Mouse (Mus musculus): Measurements from ENCODE around the gene Zfp622. TPM values are rescaled to one million over a fixed set of nuclear protein-coding genes. Genes with fewer than 3 reads are reported as not detected.

Gene Zfp622
- polyA plus RNA-seq, 1 experiment = 89.1 TPM

- H3K36me3 ChIP-seq (ENCODE audit: control insufficient read depth, insufficient read depth) = no peaks in the 10 kb centered on the region
- H3K79me3 ChIP-seq (ENCODE audit: low read depth) = no peaks in the 10 kb centered on the region
- TF ChIP-seq FOSL1 (IDR thresholded peaks at IDR 0.05; ENCODE audit: insufficient read depth, low read length, poor library complexity, severe bottlenecking) = no peak
- peak; percentile 93 for TF ChIP-seq MYOD1 (IDR thresholded peaks at IDR 0.05; ENCODE audit: control insufficient read depth, insufficient read length, low read depth)
- H3K4me3 ChIP-seq (ENCODE audit: insufficient read depth, poor library complexity, severe bottlenecking) = no peak overlapping the region
- no peak overlapping the region for H3ac ChIP-seq (ENCODE audit: control insufficient read depth, insufficient read length, low read depth)
- H3K27me3 ChIP-seq (ENCODE audit: control insufficient read depth, insufficient read depth, insufficient read length) = no peaks in the 10 kb centered on the region
- peaks cover 42% of the 10 kb centered on the region for H3K79me2 ChIP-seq (ENCODE audit: control insufficient read depth, insufficient read depth)
Measured at GRCm38 (mm10) chr15:25956422-25957117, 27.6 kb upstream of the Zfp622 start.

- no peak for TF ChIP-seq CEBPB (IDR thresholded peaks at IDR 0.05; ENCODE audit: low read depth)
- no peak for TF ChIP-seq CTCF (IDR thresholded peaks at IDR 0.05; ENCODE audit: control insufficient read depth, insufficient read depth, insufficient read length)
- no peak for TF ChIP-seq MYOD1 (IDR thresholded peaks at IDR 0.05; ENCODE audit: control insufficient read depth, insufficient read length, low read depth)
- TF ChIP-seq USF1 (IDR thresholded peaks at IDR 0.05; ENCODE audit: low read depth) = no peak
- no peak for TF ChIP-seq FOSL1 (IDR thresholded peaks at IDR 0.05; ENCODE audit: insufficient read depth, low read length, poor library complexity, severe bottlenecking)
- TF ChIP-seq MAX (IDR thresholded peaks at IDR 0.05) = no peak
- TF ChIP-seq MYOG (IDR thresholded peaks at IDR 0.05; ENCODE audit: control insufficient read depth, extremely low read depth, insufficient read length) = no peak
- Histone ChIP-seq H3K79me3 (ENCODE audit: low read depth) (no peaks in the 10 kb centered on the region), H3K27me3 (ENCODE audit: control insufficient read depth, insufficient read depth, insufficient read length) (no peaks in the 10 kb centered on the region), H3K36me3 (ENCODE audit: control insufficient read depth, insufficient read depth) (no peaks in the 10 kb centered on the region), H3K4me3 (ENCODE audit: insufficient read depth, poor library complexity, severe bottlenecking) (no peak overlapping the region), H3ac (ENCODE audit: control insufficient read depth, insufficient read length, low read depth) (no peak overlapping the region), H3K79me2 (ENCODE audit: control insufficient read depth, insufficient read depth) (peaks cover 41% of the 10 kb centered on the region)
Measured at GRCm38 (mm10) chr15:25957651-25958050, 26.5 kb upstream of the Zfp622 start.

GRCm38 (mm10) chr15:25959375-25959774 is 24.8 kb upstream of the Zfp622 start:
- H3K4me3 ChIP-seq (ENCODE audit: insufficient read depth, poor library complexity, severe bottlenecking) = no peak overlapping the region
- H3K36me3 ChIP-seq (ENCODE audit: control insufficient read depth, insufficient read depth) = no peaks in the 10 kb centered on the region
- H3K27me3 ChIP-seq (ENCODE audit: control insufficient read depth, insufficient read depth, insufficient read length) = no peaks in the 10 kb centered on the region
- no peak for TF ChIP-seq MYOD1 (IDR thresholded peaks at IDR 0.05; ENCODE audit: control insufficient read depth, insufficient read length, low read depth)
- no peak for TF ChIP-seq CTCF (IDR thresholded peaks at IDR 0.05; ENCODE audit: control insufficient read depth, insufficient read depth, insufficient read length)
- TF ChIP-seq FOSL1 (IDR thresholded peaks at IDR 0.05; ENCODE audit: insufficient read depth, low read length, poor library complexity, severe bottlenecking) = no peak
- TF ChIP-seq MAX (IDR thresholded peaks at IDR 0.05) = no peak
- no peak for TF ChIP-seq USF1 (IDR thresholded peaks at IDR 0.05; ENCODE audit: low read depth)
- no peak for TF ChIP-seq MYOG (IDR thresholded peaks at IDR 0.05; ENCODE audit: control insufficient read depth, extremely low read depth, insufficient read length)
- no peak for TF ChIP-seq CEBPB (IDR thresholded peaks at IDR 0.05; ENCODE audit: low read depth)
- H3K79me2 ChIP-seq (ENCODE audit: control insufficient read depth, insufficient read depth) = peaks cover 25% of the 10 kb centered on the region
- H3K79me3 ChIP-seq (ENCODE audit: low read depth) = no peaks in the 10 kb centered on the region
- no peak overlapping the region for H3ac ChIP-seq (ENCODE audit: control insufficient read depth, insufficient read length, low read depth)

GRCm38 (mm10) chr15:25960231-25960630 is 23.9 kb upstream of the Zfp622 start:
- no peak overlapping the region for H3ac ChIP-seq (ENCODE audit: control insufficient read depth, insufficient read length, low read depth)
- H3K79me3 ChIP-seq (ENCODE audit: low read depth) = no peaks in the 10 kb centered on the region
- TF ChIP-seq MAX (IDR thresholded peaks at IDR 0.05) (no peak), MYOG (IDR thresholded peaks at IDR 0.05; ENCODE audit: control insufficient read depth, extremely low read depth, insufficient read length) (no peak), MYOD1 (IDR thresholded peaks at IDR 0.05; ENCODE audit: control insufficient read depth, insufficient read length, low read depth) (no peak), USF1 (IDR thresholded peaks at IDR 0.05; ENCODE audit: low read depth) (no peak), CTCF (IDR thresholded peaks at IDR 0.05; ENCODE audit: control insufficient read depth, insufficient read depth, insufficient read length) (no peak), CEBPB (IDR thresholded peaks at IDR 0.05; ENCODE audit: low read depth) (no peak), FOSL1 (IDR thresholded peaks at IDR 0.05; ENCODE audit: insufficient read depth, low read length, poor library complexity, severe bottlenecking) (no peak)
- H3K4me3 ChIP-seq (ENCODE audit: insufficient read depth, poor library complexity, severe bottlenecking) = no peak overlapping the region
- H3K27me3 ChIP-seq (ENCODE audit: control insufficient read depth, insufficient read depth, insufficient read length) = no peaks in the 10 kb centered on the region
- peaks cover 4% of the 10 kb centered on the region for H3K36me3 ChIP-seq (ENCODE audit: control insufficient read depth, insufficient read depth)
- H3K79me2 ChIP-seq (ENCODE audit: control insufficient read depth, insufficient read depth) = peaks cover 17% of the 10 kb centered on the region

- Histone ChIP-seq H3K79me2 (ENCODE audit: control insufficient read depth, insufficient read depth) (no peaks in the 10 kb centered on the region), H3ac (ENCODE audit: control insufficient read depth, insufficient read length, low read depth) (no peak overlapping the region), H3K27me3 (ENCODE audit: control insufficient read depth, insufficient read depth, insufficient read length) (no peaks in the 10 kb centered on the region), H3K79me3 (ENCODE audit: low read depth) (no peaks in the 10 kb centered on the region), H3K36me3 (ENCODE audit: control insufficient read depth, insufficient read depth) (peaks cover 14% of the 10 kb centered on the region), H3K4me3 (ENCODE audit: insufficient read depth, poor library complexity, severe bottlenecking) (no peak overlapping the region)
- no peak for TF ChIP-seq USF1 (IDR thresholded peaks at IDR 0.05; ENCODE audit: low read depth)
- peak; percentile 26 for TF ChIP-seq MYOD1 (IDR thresholded peaks at IDR 0.05; ENCODE audit: control insufficient read depth, insufficient read length, low read depth)
Measured at GRCm38 (mm10) chr15:25966220-25966774, 17.9 kb upstream of the Zfp622 start.

GRCm38 (mm10) chr15:25971596-25971995 is 12.6 kb upstream of the Zfp622 start:
- H3K27me3 ChIP-seq (ENCODE audit: control insufficient read depth, insufficient read depth, insufficient read length) = no peaks in the 10 kb centered on the region
- TF ChIP-seq USF1 (IDR thresholded peaks at IDR 0.05; ENCODE audit: low read depth) (no peak), FOSL1 (IDR thresholded peaks at IDR 0.05; ENCODE audit: insufficient read depth, low read length, poor library complexity, severe bottlenecking) (no peak), MAX (IDR thresholded peaks at IDR 0.05) (no peak), MYOD1 (IDR thresholded peaks at IDR 0.05; ENCODE audit: control insufficient read depth, insufficient read length, low read depth) (no peak), CTCF (IDR thresholded peaks at IDR 0.05; ENCODE audit: control insufficient read depth, insufficient read depth, insufficient read length) (no peak)
- no peaks in the 10 kb centered on the region for H3K79me3 ChIP-seq (ENCODE audit: low read depth)
- H3K4me3 ChIP-seq (ENCODE audit: insufficient read depth, poor library complexity, severe bottlenecking) = no peak overlapping the region
- H3ac ChIP-seq (ENCODE audit: control insufficient read depth, insufficient read length, low read depth) = no peak overlapping the region
- peaks cover 11% of the 10 kb centered on the region for H3K36me3 ChIP-seq (ENCODE audit: control insufficient read depth, insufficient read depth)
- no peaks in the 10 kb centered on the region for H3K79me2 ChIP-seq (ENCODE audit: control insufficient read depth, insufficient read depth)
